Mouse (Mus musculus) midbrain, embryonic 11.5 days (tissue): Measurements from ENCODE around the gene Ndrg3. TPM values are rescaled to one million over a fixed set of nuclear protein-coding genes. Genes with fewer than 3 reads are reported as not detected.

Experiments
- ATAC-seq: fragments of 200-750 bp; cut with Nextera tagmentation; 2 replicates; pipeline ENCODE4 v1.8.0; 2017; ENCODE audit warnings: moderate TSS enrichment, moderate library complexity; ENCODE audit not compliant: low FRiP score
- DNase-seq: peaks from one replicate; pipeline ENCODE4 v3.0.0; 2015; ENCODE audit warnings: low spot score; ENCODE audit errors: missing footprints
- H3K27ac ChIP-seq: fragments of 300-500 bp; sonication (generic); 2 replicates; pipeline ENCODE4 v1.5.1; 2014; ENCODE audit warnings: low read depth, low read length
- H3K27me3 ChIP-seq: fragments of 300-500 bp; sonication (generic); 2 replicates; pipeline ENCODE4 v1.6.1; 2014; ENCODE audit warnings: mild to moderate bottlenecking, low read length, moderate library complexity, mixed read lengths; ENCODE audit not compliant: control insufficient read depth, insufficient read depth
- H3K36me3 ChIP-seq: fragments of 300-500 bp; sonication (generic); 2 replicates; pipeline ENCODE4 v1.6.1; 2014; ENCODE audit warnings: mild to moderate bottlenecking, low read length, moderate library complexity, mixed read lengths; ENCODE audit not compliant: control insufficient read depth, insufficient read depth
- H3K4me1 ChIP-seq: fragments of 300-500 bp; sonication (generic); 2 replicates; pipeline ENCODE4 v1.6.1; 2014; ENCODE audit warnings: low read length; ENCODE audit not compliant: control insufficient read depth, insufficient read depth
- H3K4me2 ChIP-seq: fragments of 300-500 bp; sonication (generic); 2 replicates; pipeline ENCODE4 v1.6.1; 2014; ENCODE audit warnings: mild to moderate bottlenecking, moderate library complexity
- H3K4me3 ChIP-seq: fragments of 300-500 bp; sonication (generic); 2 replicates; pipeline ENCODE4 v1.5.1; 2014; ENCODE audit warnings: low read depth, low read length
- H3K9ac ChIP-seq: fragments of 300-500 bp; sonication (generic); 2 replicates; pipeline ENCODE4 v1.6.1; 2014; ENCODE audit warnings: low read length
- H3K9me3 ChIP-seq: fragments of 300-500 bp; sonication (generic); 2 replicates; pipeline ENCODE4 v1.6.1; 2016; ENCODE audit warnings: low read length; ENCODE audit not compliant: control insufficient read depth
- WGBS: fragments of 180-500 bp; shearing (Covaris S2); extraction: QIAGEN DNeasy Blood & Tissue Kit; methylation state at CpG from one replicate; pipeline ENCODE4 v1.1.7; 2014; 5-methylcytosine and 5-hydroxymethylcytosine counted together
- polyA plus RNA-seq: library from polyadenylated mRNA; unstranded; fragments of >200 nt; fragmentation: Nextera tagmentation; extraction: Ambion mirVana; gene quantifications from 2 replicates; pipeline ENCODE4 v1.2.1, GENCODE M21; 2014

The Ndrg3 gene
- polyA plus RNA-seq, 1 experiment from 2014 or later, result 48.1 TPM

DNA sequence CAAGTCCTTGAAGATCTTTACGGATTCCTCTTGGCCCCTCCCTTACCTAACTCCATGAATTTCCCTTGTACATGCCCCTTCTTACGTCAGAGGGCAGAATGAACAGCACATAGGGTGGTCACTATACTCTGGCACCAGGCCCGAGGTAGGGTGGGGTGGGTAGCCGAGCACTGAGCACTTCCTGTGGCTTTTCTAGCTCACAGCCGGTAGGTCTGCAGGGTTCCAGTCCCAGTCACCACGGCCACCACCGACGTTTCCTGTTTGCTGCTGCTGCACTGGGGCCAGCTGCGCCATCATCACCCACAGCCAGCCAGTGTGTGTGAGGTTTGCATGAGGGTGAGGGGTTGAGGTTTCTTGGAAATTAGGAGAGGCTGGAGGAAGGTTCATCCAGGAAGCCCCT lies 114.1 kb downstream of the Ndrg3 start:
- H3K27ac ChIP-seq, result no peak overlapping the region
- no peak overlapping the region for H3K9ac ChIP-seq
- H3K4me1 ChIP-seq, result no peaks in the 10 kb centered on the region
- ATAC-seq (no peak), DNase-seq (no peak)
- H3K4me3 ChIP-seq, result no peak overlapping the region
- H3K9me3 ChIP-seq, result no peaks in the 10 kb centered on the region
- WGBS, result 79% methylated on average over 9 of the region's 9 CpGs
- 0 out of 2 replicates have a peak, but pooled peaks cover 3% of the 10 kb centered on the region for H3K36me3 ChIP-seq
- no peak overlapping the region for H3K4me2 ChIP-seq
- H3K27me3 ChIP-seq, result no peaks in the 10 kb centered on the region

Other genes with a start within 250 kb of the Ndrg3 start
- gene Myl9, start 216.6 kb downstream of the Ndrg3 start, polyA plus RNA-seq, result 112 and 118 TPM in 2 replicates
- gene Tgif2, start 152.0 kb downstream of the Ndrg3 start, polyA plus RNA-seq, result 81.2 and 88.6 TPM in 2 replicates
- 4.7 TPM in 2 replicates for gene 4930518I15Rik, start 134.1 kb downstream of the Ndrg3 start, polyA plus RNA-seq
- gene Rab5if, start 128.9 kb downstream of the Ndrg3 start, polyA plus RNA-seq, result 196 and 205 TPM in 2 replicates
- 0.36 and 0.56 TPM in 2 replicates for gene Sla2, start 104.9 kb downstream of the Ndrg3 start, polyA plus RNA-seq
- 51.4 and 56.9 TPM in 2 replicates for gene Dsn1, start 15.1 kb upstream of the Ndrg3 start, polyA plus RNA-seq
- 5.2 and 6.0 TPM in 2 replicates for gene Soga1, start 87.2 kb upstream of the Ndrg3 start, polyA plus RNA-seq
- not detected in 2 replicates for gene Tldc2, start 95.0 kb upstream of the Ndrg3 start, polyA plus RNA-seq
- gene Samhd1, start 143.2 kb upstream of the Ndrg3 start, polyA plus RNA-seq, result 21.0 and 21.7 TPM in 2 replicates
- 42.5 and 45.5 TPM in 2 replicates for gene Rbl1, start 212.5 kb upstream of the Ndrg3 start, polyA plus RNA-seq